Mouse (Mus musculus) hindlimb bud, embryonic 11.5 days (tissue): ENCODE results near the gene Prdm1.

ENCODE experiments used
- DNase-seq: peaks from one replicate; pipeline ENCODE4 v3.0.0-alpha.2; 2012; ENCODE audit warnings: low read depth, low spot score; ENCODE audit errors: extremely low spot score

Prdm1 gene

DNA sequence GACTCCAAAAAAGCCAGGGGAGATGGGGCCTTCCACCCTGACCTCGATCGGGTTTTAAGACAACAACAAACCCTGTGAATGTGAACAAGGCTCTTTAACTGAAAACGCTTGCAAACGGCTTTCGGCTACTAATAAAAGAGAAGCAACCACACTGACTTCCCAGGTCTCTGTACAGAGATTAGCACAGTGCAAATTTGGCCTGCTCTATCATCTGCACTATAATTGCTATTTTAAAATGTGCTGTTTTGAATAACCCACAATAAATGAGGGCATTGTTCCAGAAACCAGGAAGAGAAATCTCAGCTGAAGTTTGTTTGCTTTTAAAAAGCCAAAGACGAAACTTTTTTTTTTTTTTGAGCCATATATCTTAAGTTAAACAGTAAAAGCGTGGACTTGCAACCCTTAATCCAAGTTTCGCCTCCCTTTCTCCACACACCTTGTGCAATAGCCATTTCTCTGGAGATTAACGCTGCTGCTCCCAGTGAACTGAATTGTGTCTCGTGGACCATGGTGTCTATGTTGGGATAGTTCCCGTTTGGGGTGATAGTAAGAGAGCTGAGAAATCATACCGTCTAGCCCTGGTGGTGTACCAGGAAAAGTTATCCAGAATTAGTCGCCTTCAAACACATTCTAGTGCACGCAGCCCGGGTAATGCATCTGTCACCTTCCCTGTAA is 34.3 kb downstream of the Prdm1 start:
- DNase-seq, result no peak

DNA sequence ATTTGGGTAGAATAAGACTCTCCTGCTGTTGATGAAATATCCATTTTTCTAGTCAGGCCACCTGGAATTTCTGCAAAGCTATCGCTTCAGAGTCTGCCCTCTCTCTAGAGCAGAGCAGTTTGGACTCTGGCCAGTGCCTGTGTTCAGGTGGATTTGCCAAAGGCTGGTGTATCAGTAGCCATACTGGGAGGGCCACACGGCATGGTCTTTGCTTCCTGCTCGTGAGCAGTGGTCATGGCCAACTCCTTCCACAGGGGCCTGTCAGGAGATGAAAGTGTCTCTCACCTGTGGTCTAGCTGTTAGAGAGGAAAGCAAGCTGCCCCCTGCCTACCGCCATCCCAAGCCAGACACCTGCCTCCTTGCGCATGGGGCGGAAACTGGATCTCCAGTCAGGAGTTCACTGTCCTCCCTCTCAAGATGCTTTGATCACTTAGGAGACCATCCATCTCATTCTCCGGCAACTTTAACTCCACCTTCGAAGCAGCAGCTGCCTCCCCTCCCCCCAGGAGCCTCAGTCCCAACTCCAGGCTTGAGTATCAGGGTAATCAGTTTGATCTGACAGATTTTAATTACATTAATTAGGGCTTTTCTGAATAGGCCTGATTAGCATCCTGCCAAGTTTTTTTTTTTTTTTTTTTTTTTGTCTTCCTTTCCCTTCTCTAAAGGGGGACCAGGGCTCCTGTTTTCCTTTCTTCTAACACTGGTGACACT is 35.3 kb downstream of the Prdm1 start:
- no peak for DNase-seq

DNA sequence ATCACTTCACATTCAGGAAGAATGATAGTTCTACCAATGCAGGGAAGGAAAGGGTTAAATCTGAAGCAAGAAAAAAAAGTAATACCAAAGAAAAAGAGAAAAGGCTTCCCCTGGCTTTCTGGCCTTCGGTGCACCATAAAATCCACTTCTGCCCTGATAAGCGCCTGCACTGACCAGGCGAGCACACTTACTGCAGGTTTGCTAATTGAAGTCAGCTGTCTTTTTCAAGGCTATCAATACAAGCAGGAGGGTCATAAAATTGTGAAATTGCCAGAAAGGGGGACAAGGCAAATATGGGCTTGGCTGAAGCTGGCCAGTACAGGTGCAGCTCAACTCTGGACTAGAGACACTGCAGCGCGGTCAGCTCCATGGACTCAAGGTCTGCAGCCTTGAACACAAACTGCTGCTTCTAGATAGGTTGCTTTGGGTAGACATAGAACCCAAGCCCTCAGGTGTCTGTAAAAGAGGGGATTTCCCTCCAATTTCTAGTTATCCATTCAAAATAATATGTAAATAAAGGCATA is 37.3 kb downstream of the Prdm1 start:
- no peak for DNase-seq

DNA sequence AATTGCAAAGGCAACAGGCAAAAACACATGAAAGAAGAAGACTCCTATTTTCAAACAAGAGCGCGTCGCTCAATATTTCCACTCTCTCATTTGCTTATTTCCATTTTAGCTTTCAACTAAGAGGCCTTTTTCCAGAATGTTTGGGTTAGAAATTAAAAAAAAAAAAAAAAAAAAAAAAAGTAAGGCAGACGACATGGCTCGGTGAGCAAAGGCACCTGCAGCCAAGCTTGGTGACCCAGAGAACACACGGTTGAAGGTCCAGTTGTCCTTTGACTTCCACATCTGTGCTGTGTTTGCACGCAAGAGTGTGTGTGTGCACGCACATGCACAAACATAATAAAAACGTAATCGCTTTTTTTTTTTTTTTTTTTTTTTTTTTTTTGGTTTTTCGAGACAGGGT is 41.2 kb downstream of the Prdm1 start:
- DNase-seq, result no peak

DNA sequence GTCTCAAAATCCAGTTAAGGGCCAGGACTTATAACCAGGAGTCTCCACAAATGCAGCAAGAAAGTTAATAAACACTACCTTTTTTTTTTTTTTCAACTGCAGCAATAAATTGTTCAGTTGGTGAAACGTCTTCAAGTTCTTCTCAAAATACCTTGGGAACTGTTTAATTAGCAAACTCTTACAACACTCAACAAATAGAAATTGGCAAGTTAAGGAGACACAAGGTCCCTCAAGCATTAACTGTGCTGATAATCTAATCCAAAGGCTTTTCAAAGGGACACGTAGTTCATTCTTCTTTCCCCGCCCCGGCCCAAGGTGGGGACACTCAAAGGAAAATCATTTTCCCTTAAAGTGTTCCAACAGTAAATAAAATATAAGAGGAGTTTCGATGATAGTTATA is 44.2 kb downstream of the Prdm1 start:
- DNase-seq, result no peak

DNA sequence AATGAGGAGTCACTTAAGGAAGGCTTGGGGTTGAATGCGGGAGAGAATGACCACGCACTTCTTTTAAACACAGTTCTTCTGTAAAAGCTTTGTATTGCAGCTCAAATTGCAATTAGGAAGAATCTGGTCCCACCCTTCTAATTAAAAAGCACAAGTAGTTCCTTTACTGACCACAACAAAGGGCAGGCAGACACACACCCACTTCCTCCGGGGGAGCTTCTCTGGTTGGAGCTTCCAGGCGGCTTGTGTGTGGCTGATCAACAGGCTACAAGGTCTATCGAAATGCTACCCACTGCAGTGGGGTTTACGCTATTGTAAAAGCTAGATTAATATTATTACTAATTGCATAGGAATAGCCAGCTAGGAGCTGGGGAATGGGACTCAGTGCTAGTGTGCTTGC is 45.2 kb downstream of the Prdm1 start:
- DNase-seq, result no peak

DNA sequence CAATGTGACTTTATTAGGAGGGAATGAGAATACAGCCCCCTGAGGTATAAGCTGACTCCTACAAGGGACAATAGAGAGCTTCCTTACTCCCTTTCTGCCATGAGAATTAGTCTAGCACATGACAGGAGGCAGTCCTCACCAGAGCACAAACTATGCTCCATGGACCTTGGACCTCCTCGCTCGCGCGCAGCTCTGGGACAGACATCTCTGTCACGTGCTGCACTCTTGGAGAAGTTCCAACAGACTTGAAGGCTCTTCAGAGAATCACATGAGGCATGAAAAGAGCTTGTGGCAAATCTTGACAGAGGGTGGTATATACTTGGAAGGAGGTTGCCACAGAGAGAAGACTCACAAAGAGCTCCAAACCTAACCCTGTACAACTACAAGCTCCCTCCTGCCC is 46.9 kb downstream of the Prdm1 start:
- no peak for DNase-seq

DNA sequence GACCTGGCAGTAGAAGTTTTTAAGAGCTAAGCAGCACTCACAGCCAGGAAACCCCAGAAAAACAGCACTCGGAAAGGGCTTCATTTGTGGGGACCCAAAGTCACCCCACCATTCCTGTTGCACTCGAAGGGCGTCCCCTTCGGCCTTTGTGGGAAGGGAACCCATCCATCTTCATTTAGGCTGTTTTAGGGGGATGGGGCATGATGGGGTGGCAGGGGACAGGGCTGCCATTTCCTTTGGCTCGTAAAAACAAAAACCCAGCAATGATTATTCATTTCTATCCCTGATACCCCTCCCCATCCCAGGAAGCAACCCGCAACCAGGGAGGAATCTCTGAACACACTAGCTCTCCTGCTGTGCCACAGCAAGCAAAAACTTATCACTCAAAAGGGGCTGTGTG is 49.0 kb downstream of the Prdm1 start:
- no peak for DNase-seq

DNA sequence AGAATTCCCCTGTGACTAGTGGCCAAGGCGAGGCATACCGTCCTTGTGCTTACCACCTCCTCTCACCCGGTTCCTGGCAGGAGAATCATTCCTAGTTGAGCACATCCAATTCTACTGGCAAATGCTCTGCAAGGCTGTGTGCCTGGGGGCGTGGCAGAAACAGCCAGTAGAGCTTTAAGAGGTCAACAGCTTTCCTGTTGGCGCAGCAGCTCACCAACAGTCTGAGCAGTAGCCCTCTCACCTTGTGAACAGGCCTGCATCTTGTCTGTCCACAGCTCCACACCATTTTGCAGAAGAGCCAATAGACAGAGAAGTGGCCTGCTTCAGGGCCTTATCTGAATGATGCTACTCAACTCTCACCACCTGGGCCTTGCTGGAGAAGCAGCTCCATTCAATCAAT is 50.2 kb downstream of the Prdm1 start:
- DNase-seq, result no peak

DNA sequence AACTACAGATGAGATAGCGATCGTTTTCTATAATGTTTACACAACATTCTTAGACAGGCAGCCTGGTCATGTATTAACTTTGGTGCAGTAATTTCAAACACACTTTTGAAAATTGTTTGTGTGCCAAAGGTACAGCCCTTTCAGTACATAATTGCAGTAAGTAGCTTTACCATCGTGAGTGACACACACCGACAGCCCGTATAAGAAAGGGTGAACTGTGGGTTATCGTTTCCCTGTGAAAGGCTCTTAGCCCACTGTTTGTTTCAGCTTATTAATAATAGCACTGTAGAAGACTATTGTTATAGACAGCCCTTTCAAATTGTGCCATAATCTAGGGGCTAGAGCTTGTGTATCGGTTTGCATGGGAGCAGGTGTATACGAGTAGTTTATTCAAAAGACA is 51.1 kb downstream of the Prdm1 start:
- DNase-seq, result no peak

DNA sequence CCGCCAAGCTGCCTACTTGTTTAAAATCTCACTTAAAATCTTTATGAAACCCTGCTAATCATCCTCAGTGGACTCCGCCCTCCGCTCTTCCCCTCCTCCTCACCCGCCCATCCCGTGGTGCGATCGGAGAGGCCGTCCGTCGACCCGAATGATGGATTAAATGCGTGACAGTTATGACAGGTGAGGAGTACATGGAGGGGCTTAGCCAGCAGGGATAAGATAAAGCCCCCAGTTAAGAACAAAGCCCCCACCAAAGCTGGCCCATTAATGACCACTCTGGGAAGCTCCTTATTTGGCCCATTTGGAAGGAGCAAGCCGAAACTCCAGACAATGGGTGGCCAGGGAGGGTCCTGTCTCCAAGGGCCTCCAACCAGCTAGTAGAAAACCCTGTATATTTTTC is 51.8 kb downstream of the Prdm1 start:
- no peak for DNase-seq

DNA sequence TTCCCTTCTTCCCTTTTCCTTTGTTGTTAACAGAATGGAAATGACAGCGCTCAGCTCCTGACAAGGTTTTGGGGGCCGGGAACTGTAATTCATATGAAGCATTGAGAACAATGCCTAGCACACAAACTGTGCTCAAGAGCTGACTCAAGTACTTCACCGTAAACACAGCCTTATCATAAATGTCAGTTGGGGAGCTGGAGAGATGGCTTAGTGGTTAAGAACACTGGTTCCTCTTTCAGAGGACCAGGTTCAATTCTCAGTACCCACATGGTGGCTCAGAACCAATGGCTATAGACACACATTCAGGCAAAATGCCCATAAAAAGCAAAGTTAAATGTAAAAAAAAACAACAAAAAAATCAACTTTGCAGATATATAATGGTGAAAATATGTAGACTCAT is 52.9 kb downstream of the Prdm1 start:
- no peak for DNase-seq

DNA sequence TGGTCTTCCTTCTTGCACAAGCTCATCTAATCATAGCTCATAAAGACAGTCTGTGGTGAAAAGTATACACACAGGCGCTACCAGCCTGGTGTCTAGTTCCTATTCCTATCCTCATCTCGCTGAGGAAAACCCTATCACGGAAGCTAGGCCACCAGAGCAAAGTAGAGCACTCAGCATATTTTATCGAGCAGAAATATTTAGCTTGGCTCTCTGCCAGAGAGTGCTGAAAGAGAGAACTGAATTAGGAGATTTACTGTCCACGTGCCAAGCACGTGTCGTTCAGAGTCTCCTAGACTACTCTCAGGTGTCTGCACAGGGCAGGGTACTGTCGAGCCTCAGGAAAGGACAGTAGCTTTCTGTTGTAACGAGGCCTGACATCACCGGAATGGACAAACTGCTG is 54.0 kb downstream of the Prdm1 start:
- no peak for DNase-seq

DNA sequence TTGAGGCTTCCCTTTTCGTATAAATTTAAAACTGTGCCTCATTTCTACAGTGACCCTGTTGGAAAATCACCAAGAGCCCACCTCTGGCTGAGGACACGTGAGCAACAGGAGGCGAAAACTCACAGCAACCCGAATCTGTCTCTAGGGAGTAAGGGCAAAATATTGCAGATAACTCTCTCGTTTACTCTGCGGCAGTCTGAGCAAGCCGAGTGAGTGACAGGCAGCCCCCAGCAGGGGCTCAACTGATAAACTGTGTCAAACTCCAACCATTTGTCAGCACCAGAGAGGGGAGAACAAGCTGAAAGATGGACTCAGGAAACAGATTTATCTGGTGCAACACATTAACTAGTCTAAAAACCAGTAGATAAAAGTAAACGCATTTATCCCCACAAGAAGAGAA is 62.7 kb downstream of the Prdm1 start:
- no peak for DNase-seq

DNA sequence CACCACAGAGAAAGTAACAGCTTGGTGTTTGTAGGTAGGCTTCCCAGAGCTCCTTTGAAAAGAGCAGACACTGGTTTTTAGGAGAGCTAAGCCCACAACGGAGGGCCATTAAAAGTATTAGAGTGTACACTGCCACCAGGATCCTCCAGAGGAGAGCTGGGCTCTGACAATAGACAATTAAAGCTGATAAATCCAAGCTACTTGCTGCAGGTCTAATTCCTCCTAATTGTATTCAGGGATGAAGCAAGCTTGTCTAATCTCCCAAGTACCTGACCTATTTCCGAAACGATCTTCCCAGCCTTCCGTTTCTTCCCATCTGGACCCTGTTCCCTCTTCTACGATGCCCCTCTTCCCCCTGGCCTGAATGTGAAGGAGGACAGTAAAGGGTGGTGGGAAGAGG is 63.7 kb downstream of the Prdm1 start:
- DNase-seq, result no peak

DNA sequence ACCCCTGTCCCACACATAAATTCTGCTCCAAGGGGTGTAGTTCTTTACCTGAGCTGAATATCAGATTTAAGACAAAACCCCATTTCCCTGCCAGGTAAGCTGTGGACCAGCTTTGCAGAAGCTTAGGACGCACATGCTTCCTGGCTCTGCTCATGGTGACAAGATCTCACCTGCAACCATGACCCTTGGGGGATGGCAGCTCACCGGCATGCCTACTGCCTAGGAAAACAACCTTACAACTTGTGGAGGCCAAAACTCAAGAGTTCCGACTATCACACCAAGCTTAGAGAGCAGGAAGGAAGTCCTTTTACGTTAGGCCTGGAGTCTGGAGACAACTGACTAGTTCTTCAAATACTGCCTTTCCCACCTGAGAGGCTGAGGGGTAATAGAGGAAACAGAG is 64.4 kb downstream of the Prdm1 start:
- no peak for DNase-seq

DNA sequence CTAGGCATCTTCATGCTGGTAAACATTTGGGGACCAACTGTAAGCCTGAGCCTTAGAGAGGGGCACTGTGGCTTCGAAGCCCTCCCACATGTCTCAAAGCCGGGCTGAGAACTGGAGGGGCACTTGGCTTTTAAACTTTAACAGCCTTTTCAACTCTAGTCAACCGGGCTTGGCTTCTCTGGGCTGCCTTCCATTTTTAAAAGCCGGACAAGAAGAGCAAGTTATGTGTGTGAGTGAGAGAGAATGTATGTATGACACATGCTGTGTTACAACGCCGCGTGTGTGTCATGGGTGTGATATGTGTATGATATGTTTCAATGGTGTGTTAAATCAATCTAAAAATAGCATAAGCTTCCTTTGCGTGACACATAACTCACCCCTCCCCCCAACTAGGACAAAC is 66.0 kb downstream of the Prdm1 start:
- no peak for DNase-seq

DNA sequence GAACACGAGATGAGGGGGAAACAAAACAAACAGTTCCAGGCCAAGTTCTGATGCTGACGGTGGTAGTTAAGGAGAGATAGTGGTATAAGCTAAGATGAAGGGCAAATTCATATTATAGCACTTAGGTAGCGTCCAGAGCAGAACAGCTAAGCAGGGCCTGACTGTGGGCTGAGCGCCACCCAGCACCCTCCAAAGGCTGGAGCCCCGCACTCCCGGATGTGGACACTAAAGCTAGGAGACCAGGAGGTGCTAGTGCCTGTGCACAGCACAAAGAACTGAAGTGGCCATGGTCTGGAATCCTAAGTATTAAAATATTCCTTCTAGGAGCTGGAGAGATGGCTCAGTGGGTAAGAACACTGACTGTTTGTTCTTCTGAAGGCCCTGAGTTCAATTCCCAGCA is 67.2 kb downstream of the Prdm1 start:
- no peak for DNase-seq

DNA sequence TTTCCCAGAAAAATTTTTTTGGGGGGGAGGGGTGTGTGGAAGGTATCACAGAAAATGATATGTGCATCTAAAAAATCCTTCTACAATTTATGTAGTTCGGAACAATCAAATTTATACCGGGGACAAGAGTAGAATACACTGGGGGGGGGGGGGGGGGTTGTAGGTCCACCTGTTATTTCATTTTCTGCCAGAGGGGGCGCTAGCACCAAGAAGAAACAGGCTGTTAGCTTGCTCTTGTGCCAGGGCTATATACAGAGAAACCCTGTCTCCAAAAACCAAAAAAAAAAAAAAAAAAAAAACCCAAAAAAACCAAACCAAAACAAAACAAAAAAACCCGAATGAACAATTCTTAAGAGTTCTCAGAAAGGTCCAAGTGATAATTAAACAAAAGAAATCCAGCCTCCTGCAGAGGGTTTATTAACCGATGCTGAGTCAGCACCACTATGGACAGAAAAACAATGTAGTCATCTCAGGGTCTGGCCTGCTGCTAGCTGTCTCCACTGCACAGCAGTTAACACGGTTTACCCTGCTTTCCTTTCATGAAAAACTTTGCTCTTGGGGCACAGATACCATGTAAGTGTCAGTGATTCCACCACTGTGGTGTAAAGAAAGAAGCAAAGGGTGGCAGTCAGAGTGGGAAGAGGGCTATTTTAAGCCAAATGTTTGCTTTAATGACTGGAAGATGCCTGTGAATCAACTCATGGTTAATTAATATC is 68.0 kb downstream of the Prdm1 start:
- DNase-seq, result no peak

DNA sequence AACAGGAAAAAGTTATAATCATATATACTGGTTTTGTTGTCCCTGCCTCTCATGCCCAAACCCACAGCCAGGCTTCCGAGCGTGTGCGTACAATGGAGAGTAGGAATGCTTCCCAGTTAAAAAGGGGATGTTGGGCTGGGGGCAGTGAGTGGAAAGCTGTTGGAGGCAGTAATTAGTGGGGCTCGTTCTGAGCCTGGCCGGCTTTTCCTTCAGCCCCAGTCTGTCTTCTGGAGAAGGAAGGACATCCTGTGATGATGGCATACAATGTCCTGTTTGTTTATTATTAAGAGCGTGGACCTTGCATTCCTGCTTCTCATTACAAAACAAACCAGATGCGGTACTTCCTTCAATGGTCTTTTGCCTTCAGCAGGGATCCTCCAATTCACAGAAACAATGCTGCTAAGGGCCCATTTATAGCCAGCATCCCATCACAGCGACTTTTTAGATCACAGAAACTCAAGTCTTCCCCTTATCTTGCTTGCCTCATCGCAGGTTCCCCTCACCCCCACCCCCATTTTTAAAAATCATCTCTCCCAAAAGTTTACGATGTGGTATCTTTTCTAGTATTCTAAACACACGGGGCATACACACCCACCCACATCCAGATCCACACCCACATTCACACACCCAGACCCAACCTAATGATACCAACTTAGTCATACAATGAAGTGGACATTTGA is 68.8 kb downstream of the Prdm1 start:
- no peak for DNase-seq

DNA sequence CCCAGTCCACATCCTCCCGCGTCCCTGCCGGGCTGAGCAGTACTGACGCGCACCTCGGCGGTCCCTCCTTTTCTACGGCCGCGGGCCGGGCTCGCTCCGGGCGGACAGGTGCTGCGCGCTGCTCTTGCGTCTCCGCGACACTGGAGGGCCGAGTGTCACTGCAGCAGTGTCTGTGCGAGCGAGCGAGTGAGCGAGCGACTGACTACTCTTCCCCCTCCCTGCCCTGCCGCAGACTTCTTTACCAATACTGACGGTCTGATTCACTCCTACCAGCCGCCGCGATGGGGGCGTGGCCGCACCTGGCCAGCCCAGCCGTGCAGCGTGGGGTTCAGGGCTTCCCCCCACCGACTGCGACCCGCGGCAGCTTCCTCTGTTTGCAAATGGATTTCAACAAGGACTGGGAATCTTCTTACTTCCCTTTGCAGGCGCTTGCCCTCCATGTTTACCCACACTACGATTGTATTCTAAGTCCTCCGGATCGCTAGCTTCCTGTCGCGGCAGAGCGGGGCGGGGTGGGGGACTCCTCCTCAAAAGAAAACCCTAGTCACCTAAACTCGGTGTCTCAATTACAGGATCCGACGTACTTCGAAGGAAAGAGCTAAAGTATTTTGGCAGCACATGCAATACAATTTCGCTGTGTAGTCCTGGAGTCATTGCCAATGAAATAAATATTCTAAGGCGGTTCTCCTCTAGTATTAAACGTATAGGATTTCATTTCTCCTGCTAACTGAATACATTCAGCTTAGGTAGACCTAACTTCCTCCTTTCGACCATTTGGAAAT is 69.6 kb downstream of the Prdm1 start:
- no peak for DNase-seq
